Mouse (Mus musculus): Measurements from ENCODE around the gene Rab40c. TPM values are rescaled to one million over a fixed set of nuclear protein-coding genes. Genes with fewer than 3 reads are reported as not detected.

Gene Rab40c
- total and polyA plus RNA-seq, 3 experiments: 3.7 to 23.2 TPM; not detected in 1

GRCm38 (mm10) chr17:25919786-25920642 lies 487 bp upstream of the Rab40c start (continued):
- TF ChIP-seq ZMIZ1 (IDR thresholded peaks at IDR 0.05; ENCODE audit: low read depth, low read length): peak; percentile 78
- TF ChIP-seq USF2 (IDR thresholded peaks at IDR 0.05; ENCODE audit: borderline replicate concordance in 1 of 2, insufficient read depth in 1 of 2, low read depth in 1 of 2, low read length in 2 of 2): no peak
- TF ChIP-seq BHLHE40 (IDR thresholded peaks at IDR 0.05; ENCODE audit: borderline replicate concordance, low read depth, low read length): peak; percentile 53; the same call in 1 of the 2 replicates
- TF ChIP-seq MEF2A (IDR thresholded peaks at IDR 0.05; ENCODE audit: extremely low read depth, insufficient replicate concordance, low read depth, low read length, poor library complexity, severe bottlenecking): no peak

GRCm38 (mm10) chr17:25918037-25918750 lies 1.3 kb downstream of the Rab40c start:
- no peak for DNase-seq (ENCODE audit: low read depth, low spot score)
- Histone ChIP-seq H3K9ac (ENCODE audit: control insufficient read depth, low read depth, low read length, poor library complexity, severe bottlenecking) (peak overlapping the region; percentile 70), H3K4me3 (ENCODE audit: control insufficient read depth in 1 of 2, insufficient read depth in 1 of 2, low read depth in 2 of 2, low read length in 2 of 2) (peak overlapping the region; percentile 74 to 98), H3K4me1 (ENCODE audit: control insufficient read depth in 1 of 2, insufficient read depth in 2 of 2, low read length in 2 of 2) (peaks cover 4 to 40% of the 10 kb centered on the region in 2 experiments), H3K9me3 (replicated peaks; ENCODE audit: insufficient read depth, low read length) (no peaks in the 10 kb centered on the region), H3K36me3 (ENCODE audit: control insufficient read depth in 1 of 2, insufficient read depth in 2 of 2, low read length in 2 of 2) (peaks cover 0 to 31% of the 10 kb centered on the region in 2 experiments; a peak in 2 of 4 replicates), H3K27ac (ENCODE audit: control insufficient read depth, low read depth, low read length) (no peak overlapping the region), H3K27me3 (ENCODE audit: control insufficient read depth in 1 of 2, insufficient read depth in 2 of 2, low read length in 2 of 2) (no peaks in the 10 kb centered on the region), H3K79me2 (ENCODE audit: control insufficient read depth, insufficient read depth, low read length, poor library complexity) (peaks cover 25% of the 10 kb centered on the region)
- TF ChIP-seq CHD2 (IDR thresholded peaks at IDR 0.05; ENCODE audit: low read length): no peak
- TF ChIP-seq ZMIZ1 (IDR thresholded peaks at IDR 0.05; ENCODE audit: low read depth, low read length): no peak
- no peak for TF ChIP-seq NELFE (IDR thresholded peaks at IDR 0.05; ENCODE audit: low read depth, low read length)
- TF ChIP-seq USF1 (IDR thresholded peaks at IDR 0.05; ENCODE audit: low read depth, low read length): no peak
- no peak for TF ChIP-seq SIN3A (IDR thresholded peaks at IDR 0.05; ENCODE audit: low read length)

- Histone ChIP-seq H3K9me3 (replicated peaks; ENCODE audit: insufficient read depth, low read length) (no peaks in the 10 kb centered on the region), H3K79me2 (ENCODE audit: control insufficient read depth, insufficient read depth, low read length, poor library complexity) (peaks cover 28% of the 10 kb centered on the region), H3K27me3 (ENCODE audit: control insufficient read depth in 1 of 2, insufficient read depth in 2 of 2, low read length in 2 of 2) (no peaks in the 10 kb centered on the region), H3K4me3 (ENCODE audit: control insufficient read depth in 1 of 2, insufficient read depth in 1 of 2, low read depth in 2 of 2, low read length in 2 of 2) (no peak overlapping the region), H3K27ac (ENCODE audit: control insufficient read depth, low read depth, low read length) (no peak overlapping the region), H3K4me1 (ENCODE audit: control insufficient read depth in 1 of 2, insufficient read depth in 2 of 2, low read length in 2 of 2) (peaks cover 4 to 37% of the 10 kb centered on the region in 2 experiments), H3K9ac (ENCODE audit: control insufficient read depth, low read depth, low read length, poor library complexity, severe bottlenecking) (no peak overlapping the region), H3K36me3 (ENCODE audit: control insufficient read depth in 1 of 2, insufficient read depth in 2 of 2, low read length in 2 of 2) (peaks cover 0 to 32% of the 10 kb centered on the region in 2 experiments; a peak in 2 of 4 replicates)
- DNase-seq (ENCODE audit: low read depth, low spot score): no peak
- TF ChIP-seq ZNF384 (IDR thresholded peaks at IDR 0.05; ENCODE audit: low read depth, low read length): no peak
- TF ChIP-seq RCOR1 (IDR thresholded peaks at IDR 0.05; ENCODE audit: low read depth, low read length): no peak
- no peak for TF ChIP-seq MYC (IDR thresholded peaks at IDR 0.05; ENCODE audit: low read depth, low read length)
- no peak for TF ChIP-seq ETS1 (IDR thresholded peaks at IDR 0.05; ENCODE audit: low read depth, low read length)
- no peak for TF ChIP-seq GATA1 (IDR thresholded peaks at IDR 0.05; ENCODE audit: low read depth, low read length)
- TF ChIP-seq MEF2A (IDR thresholded peaks at IDR 0.05; ENCODE audit: extremely low read depth, insufficient replicate concordance, low read depth, low read length, poor library complexity, severe bottlenecking): no peak
- TF ChIP-seq EP300 (IDR thresholded peaks at IDR 0.05; ENCODE audit: low read depth in 1 of 2, low read length in 2 of 2): no peak
Observed at GRCm38 (mm10) chr17:25916931-25917647, 2.4 kb downstream of the Rab40c start.

Measured in MEL (cell line).